Mouse (Mus musculus) thymus, postnatal 4 days (tissue): ENCODE results near the gene Gtf2h3.
"Not testable (repeated sequence)": the region's sequence is repeated elsewhere in the genome, so short reads cannot be mapped to it uniquely, and the experiment has no call there.

Experiments used
- DNase-seq: peaks from one replicate; pipeline ENCODE4 v3.0.0; 2021

Gtf2h3 gene

DNA sequence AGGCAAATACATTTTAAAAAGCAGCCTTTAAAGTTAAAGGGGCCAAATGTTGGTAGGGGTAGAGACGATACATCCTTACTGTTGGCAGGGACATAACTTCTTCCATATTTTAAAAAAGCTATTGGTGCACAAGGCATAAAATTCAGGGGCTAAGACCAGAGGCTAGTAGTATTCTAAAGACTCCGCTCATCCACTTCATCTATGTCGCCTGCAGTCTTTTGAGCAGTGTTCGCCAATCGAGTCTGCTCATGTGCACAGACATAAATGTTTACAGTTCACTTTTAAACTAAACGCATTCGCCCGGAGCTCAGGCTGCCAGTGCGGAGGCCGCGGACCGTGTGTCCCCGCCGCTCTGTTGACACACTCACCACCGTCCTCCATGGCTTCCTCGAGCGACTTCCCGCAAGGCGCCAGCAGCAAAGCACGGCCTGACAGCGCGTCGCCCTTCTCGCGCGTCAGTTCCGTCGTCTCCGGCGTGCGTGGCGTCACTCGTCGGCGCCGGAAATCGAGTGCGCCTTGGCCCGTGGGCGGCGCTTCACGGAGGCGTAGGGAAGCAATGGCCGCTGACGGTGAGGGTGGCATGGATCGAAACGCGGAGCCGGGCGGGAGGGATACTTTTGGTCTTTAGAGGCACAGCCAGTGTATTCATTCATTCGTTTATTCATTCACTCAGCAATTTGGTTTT, at the start of gene Gtf2h3, which contains the start of gene Eif2b1:
Gene Gtf2h3, plus strand, starts transcription at position 508 of the 685 bp plus-strand sequence.
Gene Eif2b1, minus strand, starts transcription at position 499 of the 685 bp plus-strand sequence.
- peak; percentile 97 for DNase-seq

DNA sequence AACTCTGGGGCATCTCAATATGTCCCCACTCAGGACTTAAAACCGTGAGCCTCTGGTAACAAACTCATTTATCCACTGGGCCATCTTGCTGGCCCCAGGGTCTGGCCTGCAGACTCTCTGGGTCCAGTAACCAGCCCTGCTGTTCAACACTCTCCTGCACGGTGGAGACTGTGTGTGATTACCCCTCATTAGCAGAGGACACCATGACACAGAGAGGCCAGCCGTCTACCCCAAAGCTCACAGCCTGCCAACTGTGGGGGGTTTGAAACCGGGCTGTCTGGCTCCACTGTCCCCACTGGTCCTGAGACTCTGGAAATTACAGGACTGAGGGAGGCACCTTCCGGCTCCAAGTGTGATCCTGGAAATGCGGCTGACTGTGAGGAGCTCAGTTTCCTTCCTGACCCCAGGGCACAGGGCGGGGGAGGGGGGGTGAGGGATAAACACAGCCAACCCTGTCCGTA, 49.7 kb upstream of the Gtf2h3 start:
- no peak for DNase-seq

DNA sequence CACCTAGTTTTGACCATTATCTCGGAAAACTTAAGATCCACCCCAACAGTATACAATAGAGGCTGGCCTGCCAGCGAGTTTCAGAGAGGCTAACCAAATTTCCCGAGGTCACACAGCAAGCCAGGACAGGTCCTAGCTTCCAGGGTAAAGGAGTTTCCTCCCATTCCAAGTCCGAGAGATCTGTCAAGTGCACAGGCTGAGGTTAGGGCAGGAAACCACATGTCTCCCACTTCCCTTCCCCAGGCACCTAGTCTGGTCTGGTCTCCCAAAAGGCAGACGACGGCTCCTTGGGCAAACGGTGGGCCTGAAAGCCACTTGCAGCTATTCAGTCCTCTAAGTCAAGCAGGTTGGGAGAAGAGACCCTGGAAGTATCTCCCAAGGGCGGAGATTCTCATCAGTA, 49.2 kb upstream of the Gtf2h3 start:
- DNase-seq, result no peak

DNA sequence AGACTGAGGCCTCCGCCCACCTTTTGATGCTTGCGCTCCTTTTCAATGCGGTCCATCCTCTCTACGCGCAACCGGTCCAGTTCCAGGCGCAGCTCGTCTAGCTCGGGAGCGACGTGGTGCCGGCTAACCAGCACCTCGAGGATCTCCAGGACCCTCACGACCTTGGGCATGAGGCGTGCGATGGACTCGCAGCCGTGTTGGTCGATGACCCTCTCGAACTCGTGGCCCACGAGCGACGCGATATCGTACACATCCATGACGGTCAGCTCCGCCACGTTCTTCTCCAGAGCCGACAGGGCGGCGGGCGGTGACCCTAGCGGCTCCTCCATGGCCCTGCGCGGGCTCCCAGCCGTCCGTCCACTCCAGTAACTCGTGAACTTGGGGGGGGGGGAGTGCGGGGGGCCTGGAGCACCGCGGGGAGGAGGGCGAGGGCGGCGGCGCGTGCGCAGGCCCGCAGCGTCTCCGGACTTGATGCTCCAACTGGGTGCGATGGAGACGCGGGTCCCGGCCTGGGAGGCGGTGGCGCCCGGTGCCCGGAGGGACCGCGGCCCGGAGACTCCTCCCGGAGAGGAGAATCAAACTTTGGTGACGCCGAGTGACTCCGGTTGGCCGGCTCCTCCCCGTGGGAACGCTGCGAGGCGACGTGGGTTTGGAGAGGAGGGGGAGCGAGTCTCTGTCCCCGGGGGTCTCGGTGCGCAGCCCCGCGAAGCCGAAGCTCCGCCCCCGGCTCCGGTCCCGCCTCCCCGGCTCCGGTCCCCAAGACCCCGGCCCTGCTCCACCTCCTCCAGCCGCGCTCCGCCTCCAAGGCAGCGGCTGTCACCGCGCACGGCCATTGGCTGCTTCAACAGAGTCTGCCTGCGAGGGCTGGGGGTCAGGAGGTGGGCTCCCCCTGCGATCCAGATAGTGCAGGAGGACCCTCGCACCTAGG, 48.0 kb upstream of the Gtf2h3 start, which contains the start of gene Rilpl1:
Gene Rilpl1, minus strand, starts transcription at position 737 of the 928 bp plus-strand sequence.
- peak; percentile 91 for DNase-seq

DNA sequence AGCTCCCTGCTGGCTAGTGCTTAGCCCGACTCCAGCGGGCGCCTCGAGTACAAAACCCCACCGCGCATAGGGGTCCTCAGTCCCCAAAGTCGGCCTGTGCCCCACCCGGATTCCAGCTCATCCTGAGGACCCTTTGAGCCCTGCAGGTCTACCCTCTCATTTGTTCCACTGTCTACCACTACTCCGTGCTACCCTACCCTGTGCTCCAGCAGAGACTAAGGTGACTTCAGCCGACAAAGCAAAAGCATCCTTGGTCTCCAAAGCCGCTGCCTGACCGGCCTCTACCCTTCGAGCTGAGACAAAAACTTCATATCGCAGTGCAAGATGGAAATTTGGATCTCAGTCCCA, 47.4 kb upstream of the Gtf2h3 start:
- DNase-seq, result no peak

DNA sequence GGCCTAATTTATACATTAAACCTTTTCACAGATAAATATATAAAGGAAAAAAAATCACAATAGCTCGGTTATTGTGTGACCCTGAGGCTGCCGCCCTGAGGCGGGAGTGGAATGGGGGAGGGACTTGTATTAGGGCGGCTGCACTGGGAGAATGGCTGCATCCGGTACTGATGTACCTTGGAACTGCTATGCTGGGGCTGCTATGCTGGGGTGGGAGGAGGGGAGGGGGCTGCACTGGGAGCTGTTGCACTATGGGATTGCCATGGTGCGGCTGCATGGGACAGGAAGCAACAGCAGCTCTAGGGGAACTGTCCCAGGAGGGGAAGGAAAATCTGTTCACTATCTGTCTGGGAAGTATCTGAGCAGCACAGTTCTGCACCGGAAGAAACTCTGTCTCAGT, 46.5 kb upstream of the Gtf2h3 start:
- DNase-seq, result no peak

DNA sequence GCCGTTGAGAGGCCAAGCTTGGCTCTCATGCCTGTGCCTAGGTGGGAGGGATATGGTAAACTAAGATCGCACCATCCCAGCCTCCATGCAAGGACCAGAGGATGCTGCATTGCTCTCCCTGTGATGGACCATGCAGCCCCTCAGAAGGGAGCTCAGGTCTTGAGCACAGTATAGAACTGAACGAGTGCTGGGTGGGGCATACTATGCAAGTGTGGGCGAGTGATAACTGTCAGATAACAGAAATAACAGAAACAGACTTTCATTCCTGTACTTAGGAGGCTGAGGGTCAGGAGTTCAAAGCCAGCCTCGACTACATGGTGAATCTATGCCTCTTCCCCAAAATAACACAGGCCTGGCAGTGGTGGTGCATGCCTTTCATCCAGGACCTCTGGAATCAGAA, 43.9 kb upstream of the Gtf2h3 start:
- DNase-seq, result no peak

DNA sequence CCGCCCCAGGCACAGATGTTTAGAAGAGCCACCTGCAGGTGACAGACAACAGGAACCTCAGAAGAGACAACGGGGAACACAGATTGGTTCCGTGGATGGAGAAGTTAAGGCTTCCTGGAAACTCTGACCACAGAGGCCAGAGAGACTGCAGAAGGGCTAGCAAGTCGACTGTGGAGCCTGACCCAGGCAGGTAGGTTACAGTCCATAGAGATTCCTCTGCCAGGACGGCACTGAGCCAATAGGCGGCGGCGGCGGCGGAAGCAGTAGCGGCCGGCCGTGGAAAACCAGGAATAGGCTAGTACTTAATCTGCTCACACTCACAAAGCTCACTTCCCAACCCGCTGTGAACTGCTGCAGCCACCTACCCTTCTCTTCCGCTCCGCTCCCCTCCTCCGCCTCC, 42.2 kb upstream of the Gtf2h3 start:
- peak; percentile 53 for DNase-seq

DNA sequence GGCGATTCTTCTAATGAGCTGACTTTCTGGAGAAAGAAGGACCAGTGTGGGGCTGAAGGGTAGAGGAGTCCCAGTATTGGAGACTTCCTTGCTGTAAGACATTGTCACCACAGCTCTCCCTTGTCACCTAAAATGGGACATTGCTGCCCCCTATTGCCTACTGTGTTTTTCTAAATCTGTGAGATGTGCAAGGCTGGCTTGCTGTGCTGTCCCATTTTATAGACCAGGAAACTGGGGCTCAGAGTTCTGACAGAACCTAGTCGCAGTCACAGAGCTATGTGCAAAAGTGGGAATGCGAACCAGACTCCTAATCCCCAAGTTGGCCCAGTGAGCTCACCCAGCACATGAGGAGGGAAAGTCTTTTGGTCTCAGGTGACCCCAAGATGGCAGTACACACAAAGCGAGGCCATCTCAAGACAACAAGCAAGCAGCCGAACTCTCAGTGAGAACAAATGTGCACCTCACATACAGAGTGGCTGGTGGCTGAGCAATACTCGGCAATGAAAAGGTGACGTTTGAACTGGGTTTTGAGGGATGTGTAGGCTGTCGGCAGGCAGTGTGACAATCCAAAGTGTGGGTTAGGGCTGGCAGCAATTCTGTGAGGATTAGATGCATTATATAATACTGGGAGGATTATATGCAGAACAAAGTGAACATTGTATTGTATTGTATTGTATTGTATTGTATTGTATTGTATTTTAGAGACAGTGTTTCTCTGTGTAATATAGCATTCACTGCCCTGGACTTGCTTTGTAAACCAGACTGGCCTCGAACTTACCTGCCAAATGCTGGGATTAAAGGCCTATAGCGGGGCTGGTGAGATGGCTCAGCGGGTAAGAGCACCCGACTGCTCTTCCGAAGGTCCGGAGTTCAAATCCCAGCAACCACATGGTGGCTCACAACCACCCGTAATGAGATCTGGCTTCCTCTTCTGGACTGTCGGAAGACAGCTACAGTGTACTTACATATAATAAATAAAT, 39.8 kb upstream of the Gtf2h3 start:
- peak; percentile 66 for DNase-seq

DNA sequence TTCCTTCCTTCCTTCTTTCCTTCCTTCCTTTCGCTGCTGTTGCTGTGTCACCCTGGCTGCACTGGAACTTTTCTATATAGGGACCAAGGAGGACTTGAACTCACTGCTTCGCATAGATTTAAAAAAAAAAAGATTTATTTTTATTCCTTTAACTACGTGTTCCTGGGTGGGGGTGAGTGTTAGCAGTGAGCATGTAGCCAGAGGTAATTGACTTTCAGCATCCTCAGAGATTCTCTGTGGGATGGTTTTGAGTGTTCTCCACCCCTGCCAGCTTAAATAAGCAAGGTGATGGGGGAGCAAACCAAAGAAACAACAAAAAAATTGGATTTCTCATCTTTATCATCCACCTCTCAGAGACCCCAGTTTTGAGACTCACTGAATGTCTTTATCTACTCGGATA, 39.0 kb upstream of the Gtf2h3 start:
- no peak for DNase-seq

DNA sequence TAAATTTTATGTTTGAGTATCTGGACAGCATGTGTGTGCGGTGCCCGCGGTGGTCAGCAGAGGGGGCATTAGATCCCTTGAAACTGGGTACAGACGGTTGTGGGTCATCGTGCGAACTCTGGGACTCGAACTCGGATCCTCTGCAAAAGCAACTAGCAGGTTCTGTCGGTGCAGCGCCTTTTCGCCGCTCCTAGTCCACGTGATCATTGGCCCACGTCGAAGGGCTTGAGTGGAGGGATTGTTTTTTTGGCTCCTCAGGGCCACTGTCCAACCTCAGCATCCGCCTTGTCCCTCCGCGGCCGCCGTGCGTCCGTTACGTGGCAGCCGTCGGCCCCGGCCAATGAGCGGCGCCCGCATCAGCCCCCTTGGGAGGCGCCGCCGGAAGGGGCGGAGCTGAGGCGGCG, 38.6 kb upstream of the Gtf2h3 start, which contains the start of gene Tmed2:
Gene Tmed2, plus strand, starts transcription at position 313 of the 404 bp plus-strand sequence.
- peak; percentile 93 for DNase-seq

DNA sequence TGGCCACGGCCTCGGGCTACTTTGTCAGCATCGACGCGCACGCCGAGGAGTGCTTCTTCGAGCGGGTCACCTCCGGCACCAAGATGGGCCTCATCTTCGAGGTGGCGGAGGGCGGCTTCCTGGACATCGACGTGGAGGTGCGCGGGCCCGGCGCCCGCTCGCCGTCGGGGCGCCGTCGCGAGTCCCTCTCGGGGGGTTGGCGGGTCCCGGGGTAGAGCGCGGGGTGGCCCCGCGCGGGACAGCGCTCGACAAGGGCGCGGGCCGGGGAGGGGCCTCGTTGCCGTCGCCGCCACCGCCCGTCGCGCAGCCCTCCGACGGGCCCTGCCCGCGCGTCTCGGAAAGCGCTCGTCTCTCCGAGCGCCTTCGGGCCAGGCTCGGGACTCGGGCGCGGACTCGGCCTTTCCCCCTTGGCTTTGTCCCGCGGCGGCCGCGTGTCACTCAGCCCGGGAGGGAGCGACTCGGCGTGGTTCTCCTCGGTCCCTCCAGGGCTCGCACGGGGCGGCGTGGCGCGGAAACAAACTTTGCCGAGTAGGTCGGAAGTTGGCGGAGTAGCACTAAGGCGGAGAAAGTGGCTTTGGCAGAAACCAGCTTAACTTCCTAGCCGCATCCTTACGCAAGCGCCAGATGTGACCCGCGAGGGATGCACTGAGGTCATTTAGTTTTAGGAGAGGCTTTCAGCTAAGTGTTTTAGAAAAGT, 37.9 kb upstream of the Gtf2h3 start:
- peak; percentile 78 for DNase-seq

DNA sequence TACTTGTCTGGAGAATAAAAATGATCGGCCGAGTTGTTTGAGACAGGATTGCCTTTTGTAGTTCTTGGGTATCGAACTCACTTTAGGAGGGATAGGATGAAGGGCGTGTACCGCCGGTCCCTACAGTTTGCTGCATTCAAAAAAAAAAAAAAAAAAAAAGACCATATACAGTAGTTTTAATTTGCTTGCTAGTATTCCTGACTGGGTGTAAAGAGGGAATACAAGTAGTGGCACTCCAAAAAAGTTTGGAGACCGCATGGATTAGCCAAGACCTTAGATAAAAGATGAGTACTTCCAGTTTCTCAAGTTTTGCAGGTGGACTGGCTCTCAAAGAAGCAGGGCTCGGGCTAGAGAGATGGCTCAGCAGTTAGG, 37.4 kb upstream of the Gtf2h3 start:
- DNase-seq, result no peak

DNA sequence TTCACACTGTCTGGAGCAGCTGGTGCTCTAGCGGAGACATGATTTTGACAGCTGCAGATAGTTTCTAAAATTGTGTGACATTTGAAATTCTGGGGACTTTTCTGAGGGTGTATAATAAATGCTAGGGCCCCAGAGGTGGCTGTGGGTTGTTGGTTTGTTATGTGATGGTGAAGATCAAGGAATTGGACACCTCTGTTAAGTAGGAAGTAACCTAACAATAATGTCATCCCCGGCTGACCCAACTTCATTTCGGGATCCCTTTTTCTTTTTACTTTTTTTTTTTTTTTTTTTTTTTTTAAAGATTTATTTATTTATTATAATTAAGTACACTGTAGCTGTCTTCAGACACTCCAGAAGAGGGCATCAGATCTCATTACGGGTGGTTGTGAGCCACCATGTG, 28.2 kb upstream of the Gtf2h3 start:
- DNase-seq, result not testable (repeated sequence)

DNA sequence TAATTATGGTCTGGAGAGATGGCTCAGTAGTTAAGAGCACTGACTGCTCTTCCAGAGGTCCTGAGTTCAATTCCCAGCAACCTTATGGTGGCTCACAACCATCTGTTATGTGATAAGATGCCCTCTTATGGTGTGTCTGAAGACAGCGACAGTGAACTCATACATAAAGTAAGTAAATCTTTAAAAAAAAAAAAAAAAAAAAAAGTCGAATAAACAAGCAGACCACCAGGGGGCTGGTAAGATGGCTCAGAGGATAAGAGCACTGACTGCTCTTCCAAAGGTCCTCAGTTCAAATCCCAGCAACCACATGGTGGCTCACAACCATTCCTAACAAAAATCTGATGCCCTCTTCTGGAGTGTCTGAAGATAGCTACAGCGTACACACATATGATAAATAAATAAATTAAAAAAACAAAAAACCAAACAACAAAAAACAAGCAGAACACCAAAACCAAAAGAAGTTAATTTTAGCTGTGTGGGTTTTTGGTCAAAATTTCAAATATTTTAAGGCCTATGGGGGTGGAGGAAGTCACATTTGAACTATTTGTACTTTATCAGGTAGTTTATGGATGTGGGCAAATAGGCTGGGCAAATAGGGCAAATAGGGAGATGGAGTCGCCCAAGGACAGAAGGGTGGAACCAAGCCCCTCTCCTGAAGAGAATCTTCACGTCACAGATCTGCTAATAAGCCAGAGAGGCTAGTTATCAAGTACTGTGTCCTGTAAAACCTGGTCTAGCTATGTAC, 27.4 kb upstream of the Gtf2h3 start:
- DNase-seq, result peak; percentile 41

DNA sequence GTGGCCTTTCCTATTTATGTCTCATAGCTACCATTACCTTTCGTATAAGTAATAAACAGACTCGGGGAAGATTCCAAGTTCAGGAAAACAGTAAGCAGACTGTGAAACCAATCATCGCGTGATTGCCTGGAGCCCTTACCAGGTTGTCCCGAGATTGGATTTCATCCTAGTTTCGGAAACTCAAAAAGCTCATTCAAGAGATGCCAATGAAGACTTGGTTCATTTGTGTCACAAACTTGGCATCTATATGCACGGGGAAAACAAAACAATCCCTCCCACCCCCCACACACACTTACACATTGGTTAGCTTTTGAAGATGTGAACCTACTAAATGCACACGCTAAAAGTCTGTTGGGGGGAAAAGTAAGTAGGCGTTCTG, 26.9 kb upstream of the Gtf2h3 start:
- no peak for DNase-seq

DNA sequence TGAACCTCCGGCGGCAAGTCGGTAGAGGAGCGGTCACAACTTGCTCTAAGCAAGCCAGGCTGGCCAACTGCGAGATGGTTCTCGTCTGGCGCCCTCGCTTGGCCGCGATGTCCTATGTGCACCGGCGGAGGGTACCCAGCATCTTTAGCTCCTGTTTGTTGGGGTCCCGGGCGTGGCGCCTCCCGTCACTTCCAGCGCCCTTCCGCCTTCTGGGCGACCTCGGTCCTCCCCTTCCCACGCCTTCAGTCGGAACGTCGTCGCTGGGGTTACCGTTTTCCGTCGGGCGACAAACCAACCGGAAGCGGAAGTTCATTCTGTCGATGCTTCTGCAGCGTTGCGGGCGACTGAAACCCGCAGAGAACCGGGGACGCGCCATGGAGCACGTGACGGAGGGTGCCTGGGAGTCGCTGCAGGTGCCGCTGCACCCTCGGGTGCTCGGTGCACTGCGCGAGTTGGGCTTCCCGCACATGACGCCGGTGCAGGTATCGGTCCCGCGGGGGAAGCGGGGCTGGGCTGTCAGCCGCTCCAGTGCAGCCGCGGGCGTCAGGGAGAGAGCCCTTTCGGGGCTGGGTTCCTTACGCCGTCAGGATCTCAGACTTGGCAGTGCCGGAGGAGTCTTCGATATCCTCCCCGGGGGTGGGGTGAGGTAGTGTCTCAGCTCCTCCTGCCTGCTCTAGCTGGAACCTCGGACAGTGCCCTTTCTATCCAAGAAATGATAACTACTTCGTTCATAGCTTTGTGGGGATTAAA, 26.2 kb upstream of the Gtf2h3 start, which contains the start of gene Ddx55:
Gene Ddx55, plus strand, starts transcription at position 307 of the 750 bp plus-strand sequence.
- DNase-seq, result peak; percentile 91

DNA sequence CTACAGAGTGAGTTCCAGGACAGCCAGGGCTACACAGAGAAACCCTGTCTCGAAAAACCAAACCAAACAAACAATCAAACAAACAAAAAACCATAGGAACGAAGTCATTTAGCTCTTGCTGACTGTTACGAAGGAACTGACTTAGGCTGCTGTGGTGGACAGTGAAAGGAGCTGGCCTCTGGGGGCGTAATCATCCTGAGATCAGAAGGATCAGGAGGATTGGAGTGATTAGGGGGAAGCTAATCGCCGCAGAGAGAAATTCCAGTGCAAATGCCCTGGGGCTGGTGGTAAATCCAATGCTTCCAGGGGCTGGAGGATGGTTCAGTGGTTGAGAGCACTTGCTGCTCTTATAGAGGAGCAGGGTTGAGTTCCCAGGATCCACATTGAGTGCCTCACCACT, 25.3 kb upstream of the Gtf2h3 start:
- no peak for DNase-seq

DNA sequence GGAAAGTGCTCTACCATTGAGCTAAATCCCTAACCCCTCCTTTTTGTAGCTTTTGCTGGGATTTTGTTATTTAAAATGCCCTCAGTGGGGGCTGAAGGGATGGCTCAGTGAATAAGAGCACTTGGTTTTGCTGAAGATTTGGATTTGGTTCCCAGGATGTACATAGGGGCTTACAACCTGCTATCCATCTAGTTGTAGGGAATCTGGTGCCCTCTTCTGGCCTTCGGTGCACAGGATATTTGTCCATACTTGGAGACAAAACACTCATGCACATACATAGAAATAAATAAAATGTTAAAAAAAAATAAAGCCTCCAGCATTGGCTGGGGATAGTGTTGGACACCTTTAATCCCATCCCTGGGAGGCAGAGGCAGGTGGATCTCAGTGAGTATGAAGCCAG, 23.8 kb upstream of the Gtf2h3 start:
- peak; percentile 55 for DNase-seq

DNA sequence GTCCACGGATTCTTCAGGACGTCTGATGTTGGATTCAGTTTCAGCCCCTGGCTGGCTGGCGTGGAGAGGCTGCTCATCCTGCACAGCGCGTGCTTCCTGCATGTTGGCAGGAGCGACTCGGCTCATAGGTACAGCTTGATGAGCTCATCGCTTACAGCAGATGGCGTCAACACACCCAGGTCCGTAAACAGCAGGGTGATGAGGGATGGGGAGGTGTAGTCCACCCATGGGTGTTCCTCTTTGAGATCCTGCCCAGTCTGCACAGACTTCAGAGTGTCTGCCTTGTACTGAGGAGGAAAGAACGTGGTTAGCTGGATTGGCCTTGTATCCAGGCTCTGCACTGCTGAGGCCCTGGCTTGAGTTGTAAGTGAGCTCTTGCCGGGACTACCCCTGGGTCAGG, 7.9 kb upstream of the Gtf2h3 start:
- DNase-seq, result no peak
